Mouse (Mus musculus) gastrocnemius, adult 2 months (tissue): ENCODE results near the gene Hspg2. TPM values are rescaled to one million over a fixed set of nuclear protein-coding genes. Genes with fewer than 3 reads are reported as not detected.
"Not testable (repeated sequence)": the region's sequence is repeated elsewhere in the genome, so short reads cannot be mapped to it uniquely, and the experiment has no call there.

Experiments
- DNase-seq: peaks from one replicate; pipeline ENCODE4 v3.0.0; 2022
- H3K27ac ChIP-seq: fragments of 200-600 bp; 2 replicates; pipeline ENCODE4 v1.8.1; 2022; ENCODE audit warnings: mild to moderate bottlenecking
- H3K4me3 ChIP-seq: fragments of 200-600 bp; 2 replicates; pipeline ENCODE4 v1.8.1; 2022; ENCODE audit warnings: mild to moderate bottlenecking, moderate library complexity
- CTCF ChIP-seq: fragments of 200-600 bp; IDR thresholded peaks from 2 replicates; pipeline ENCODE4 v1.8.1; 2022; ENCODE audit warnings: antibody characterized with exemption, mild to moderate bottlenecking, moderate library complexity
- intact Hi-C: fragments of 180-260 bp; cut with DNase I; formaldehyde crosslinking; loops from one replicate; pipeline ENCODE4 v1.15.1; 2025
- total RNA-seq, 2 experiments: library from RNA; stranded (reverse); gene quantifications; 2 replicates each; pipeline ENCODE4 v1.2.3; 2021

The Hspg2 gene
- total RNA-seq, 2 experiments from 2014 or later = 55.2 to 77.5 TPM

- intact Hi-C loops = no loop called here
- no peak for TF ChIP-seq CTCF
- Histone ChIP-seq H3K4me3 (no peak overlapping the region), H3K27ac (no peak overlapping the region)
- DNase-seq = no peak
Observed at GRCm38 (mm10) chr4:137580299-137580698, 111.7 kb downstream of the Hspg2 start.

- no peak overlapping the region for H3K4me3 ChIP-seq
- DNase-seq = peak; percentile 34
- intact Hi-C loops = no loop called here
- no peak overlapping the region for H3K27ac ChIP-seq
- TF ChIP-seq CTCF = peak; percentile 6; the same call in 1 of the 2 replicates
Observed at GRCm38 (mm10) chr4:137581815-137582214, 113.2 kb downstream of the Hspg2 start.

- H3K4me3 ChIP-seq, H3K27ac ChIP-seq, DNase-seq, intact Hi-C loops: not testable (repeated sequence)
Observed at GRCm38 (mm10) chr4:137589095-137589494, 120.5 kb downstream of the Hspg2 start.

GRCm38 (mm10) chr4:137589586-137589985 is 121.0 kb downstream of the Hspg2 start:
- TF ChIP-seq CTCF = no peak

GRCm38 (mm10) chr4:137590961-137591360 is 122.4 kb downstream of the Hspg2 start:
- Histone ChIP-seq H3K27ac (peak overlapping the region; percentile 62; the same call in 1 of the 2 replicates), H3K4me3 (no peak overlapping the region)
- TF ChIP-seq CTCF = no peak
- peak; percentile 83 for DNase-seq
- intact Hi-C loops = no loop called here

More at GRCm38 (mm10) chr4:137589586-137589985, 121.0 kb downstream of the Hspg2 start:
- H3K4me3 ChIP-seq = no peak overlapping the region
- intact Hi-C loops = no loop called here
- DNase-seq = no peak
- no peak overlapping the region for H3K27ac ChIP-seq

- no peak for TF ChIP-seq CTCF
- Histone ChIP-seq H3K27ac (peak within 1 kb of the TSS; percentile 100), H3K4me3 (peak within 1 kb of the TSS; percentile 77)
- DNase-seq = peak; percentile 100
- intact Hi-C loops = no loop called here
Observed at GRCm38 (mm10) chr4:137593601-137594495, 125.3 kb downstream of the Hspg2 start, which contains the start of gene Usp48. Gene Usp48 (plus strand): TSS chr4:137593755.

GRCm38 (mm10) chr4:137594496-137595270 is 126.1 kb downstream of the Hspg2 start:
- intact Hi-C loops = no loop called here
- TF ChIP-seq CTCF = no peak
- no peak for DNase-seq
- Histone ChIP-seq H3K27ac (peak overlapping the region; percentile 100), H3K4me3 (peak overlapping the region; percentile 77)

- Histone ChIP-seq H3K4me3 (no peak overlapping the region), H3K27ac (no peak overlapping the region)
- intact Hi-C loops = no loop called here
- TF ChIP-seq CTCF = no peak
- no peak for DNase-seq
Observed at GRCm38 (mm10) chr4:137597098-137597630, 128.6 kb downstream of the Hspg2 start.

- H3K4me3 ChIP-seq = no peak overlapping the region
- TF ChIP-seq CTCF = no peak
- no peak overlapping the region for H3K27ac ChIP-seq
- intact Hi-C loops = no loop called here
- no peak for DNase-seq
Observed at GRCm38 (mm10) chr4:137598577-137598976, 130.0 kb downstream of the Hspg2 start.

GRCm38 (mm10) chr4:137603449-137604171 is 135.0 kb downstream of the Hspg2 start:
- no peak overlapping the region for H3K27ac ChIP-seq
- DNase-seq = no peak

GRCm38 (mm10) chr4:137607023-137607422 is 138.5 kb downstream of the Hspg2 start:
- intact Hi-C loops = loop anchor here (5.0 kb wide), 1 partner anchor 45 kb away; no protein-coding TSS in a partner anchor
- no peak overlapping the region for H3K27ac ChIP-seq
- no peak for DNase-seq
- H3K4me3 ChIP-seq = no peak overlapping the region
- no peak for TF ChIP-seq CTCF

More at GRCm38 (mm10) chr4:137603449-137604171, 135.0 kb downstream of the Hspg2 start:
- intact Hi-C loops = no loop called here
- no peak for TF ChIP-seq CTCF
- no peak overlapping the region for H3K4me3 ChIP-seq

GRCm38 (mm10) chr4:137609281-137609680 is 140.7 kb downstream of the Hspg2 start:
- no peak for DNase-seq
- no peak overlapping the region for H3K4me3 ChIP-seq
- intact Hi-C loops = loop anchor here (5.0 kb wide), 1 partner anchor 43 kb away; no protein-coding TSS in a partner anchor
- H3K27ac ChIP-seq = no peak overlapping the region
- TF ChIP-seq CTCF = no peak
